Mouse (Mus musculus): ENCODE measurements around the gene Ulk4. TPM values are rescaled to one million over a fixed set of nuclear protein-coding genes. Genes with fewer than 3 reads are reported as not detected.

Gene Ulk4
- total and polyA plus RNA-seq, 3 experiments, result 26.6 to 31.1 TPM; not detected in 1

DNA sequence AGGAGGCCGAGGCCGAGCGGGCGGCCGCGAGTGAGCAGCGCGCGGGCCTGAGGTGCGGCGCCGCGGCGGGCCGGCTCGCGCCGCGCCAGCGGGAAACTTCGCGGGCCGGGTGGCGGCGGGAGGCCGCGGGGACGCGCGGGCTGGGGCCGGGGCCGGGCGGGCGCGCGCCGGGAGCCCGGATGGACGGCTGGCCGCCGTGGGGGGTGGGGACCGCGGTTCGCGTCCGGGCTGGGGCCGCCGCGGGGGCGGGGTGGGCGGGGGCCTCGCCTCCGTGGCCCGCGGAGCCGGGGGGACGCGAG lies 343.5 kb downstream of the Ulk4 start:
- Histone ChIP-seq H3K36me3 (ENCODE audit: control insufficient read depth in 1 of 2, insufficient read depth in 2 of 2, low read length in 2 of 2) (peaks cover 10 to 22% of the 10 kb centered on the region in 2 experiments), H3K27ac (ENCODE audit: control insufficient read depth, low read depth, low read length) (peak overlapping the region; percentile 62; the same call in 1 of the 2 replicates), H3K4me1 (ENCODE audit: control insufficient read depth in 1 of 2, insufficient read depth in 2 of 2, low read length in 2 of 2) (peaks cover 3 to 19% of the 10 kb centered on the region in 2 experiments), H3K27me3 (ENCODE audit: control insufficient read depth in 1 of 2, insufficient read depth in 2 of 2, low read length in 2 of 2) (peaks cover 0 to 2% of the 10 kb centered on the region in 2 experiments; a peak in 3 of 4 replicates), H3K9ac (ENCODE audit: control insufficient read depth, low read depth, low read length, poor library complexity, severe bottlenecking) (peak overlapping the region; percentile 98), H3K79me2 (ENCODE audit: control insufficient read depth, insufficient read depth, low read length, poor library complexity) (peaks cover 50% of the 10 kb centered on the region), H3K9me3 (replicated peaks; ENCODE audit: insufficient read depth, low read length) (no peaks in the 10 kb centered on the region), H3K4me3 (ENCODE audit: control insufficient read depth in 1 of 2, insufficient read depth in 1 of 2, low read depth in 2 of 2, low read length in 2 of 2) (peak overlapping the region; percentile 100)
- no peak for TF ChIP-seq SIN3A (IDR thresholded peaks at IDR 0.05; ENCODE audit: low read length)
- no peak for TF ChIP-seq ZNF384 (IDR thresholded peaks at IDR 0.05; ENCODE audit: low read depth, low read length)
- no peak for TF ChIP-seq NELFE (IDR thresholded peaks at IDR 0.05; ENCODE audit: low read depth, low read length)
- no peak for TF ChIP-seq USF2 (IDR thresholded peaks at IDR 0.05; ENCODE audit: borderline replicate concordance in 1 of 2, insufficient read depth in 1 of 2, low read depth in 1 of 2, low read length in 2 of 2)
- DNase-seq (ENCODE audit: low read depth, low spot score), result no peak

DNA sequence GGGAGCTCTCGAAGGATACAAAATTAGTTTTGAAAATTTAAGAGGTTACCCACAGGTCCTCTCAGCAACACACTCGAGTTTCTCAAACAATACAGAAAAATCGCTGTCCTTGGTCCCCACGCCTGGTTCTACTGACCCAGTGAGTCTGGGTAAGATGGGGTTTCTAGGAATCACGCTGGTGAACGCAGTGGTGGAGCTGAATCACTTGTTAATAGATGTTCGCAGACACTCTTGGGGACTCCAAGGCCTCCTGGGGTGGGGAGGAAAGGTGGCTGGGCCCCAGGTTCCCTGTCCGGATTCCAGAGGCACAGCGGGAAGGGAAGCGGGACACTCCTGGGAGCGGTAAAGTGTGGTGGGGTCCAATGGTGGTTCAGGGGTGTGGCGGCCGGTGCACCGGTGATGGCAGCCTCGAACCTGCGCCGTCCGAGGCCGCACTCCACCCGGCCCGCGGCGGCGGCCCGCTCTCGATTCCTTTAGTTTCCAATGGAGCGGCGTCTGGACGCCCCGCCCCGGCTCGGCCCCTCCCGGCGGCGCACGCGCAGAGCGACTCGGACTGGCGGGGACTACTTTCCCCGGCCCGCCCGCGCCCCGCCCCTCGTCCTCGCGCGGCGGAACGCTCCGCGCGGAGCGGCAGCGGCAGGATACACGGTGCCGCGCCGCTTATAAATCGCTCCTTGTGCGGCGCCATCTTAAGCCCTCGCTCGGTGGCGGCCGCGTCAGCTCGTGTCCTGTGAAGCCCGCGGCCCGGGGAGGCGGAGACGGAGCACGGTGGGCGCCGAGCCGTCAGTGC lies 344.0 kb downstream of the Ulk4 start:
- peak overlapping the region; percentile 57; the same call in 1 of the 2 replicates for H3K27ac ChIP-seq (ENCODE audit: control insufficient read depth, low read depth, low read length)
- H3K4me1 ChIP-seq (ENCODE audit: control insufficient read depth in 1 of 2, insufficient read depth in 2 of 2, low read length in 2 of 2), result peaks cover 3 to 15% of the 10 kb centered on the region in 2 experiments
- H3K27me3 ChIP-seq (ENCODE audit: control insufficient read depth in 1 of 2, insufficient read depth in 2 of 2, low read length in 2 of 2), result peaks cover 0 to 2% of the 10 kb centered on the region in 2 experiments; a peak in 3 of 4 replicates
- H3K36me3 ChIP-seq (ENCODE audit: control insufficient read depth in 1 of 2, insufficient read depth in 2 of 2, low read length in 2 of 2), result peaks cover 7 to 22% of the 10 kb centered on the region in 2 experiments
- H3K9me3 ChIP-seq (replicated peaks; ENCODE audit: insufficient read depth, low read length), result no peaks in the 10 kb centered on the region
- H3K4me3 ChIP-seq (ENCODE audit: control insufficient read depth in 1 of 2, insufficient read depth in 1 of 2, low read depth in 2 of 2, low read length in 2 of 2), result peak overlapping the region; percentile 47 to 72
- H3K79me2 ChIP-seq (ENCODE audit: control insufficient read depth, insufficient read depth, low read length, poor library complexity), result peaks cover 44% of the 10 kb centered on the region
- peak; percentile 95 for DNase-seq (ENCODE audit: low read depth, low spot score)
- peak overlapping the region; percentile 92 for H3K9ac ChIP-seq (ENCODE audit: control insufficient read depth, low read depth, low read length, poor library complexity, severe bottlenecking)
- no peak; the same call in 1 of the 2 replicates for TF ChIP-seq MXI1 (IDR thresholded peaks at IDR 0.05; ENCODE audit: low read depth, low read length)
- TF ChIP-seq TAL1 (IDR thresholded peaks at IDR 0.05; ENCODE audit: low read length), result no peak
- peak; percentile 90 for TF ChIP-seq NRF1 (IDR thresholded peaks at IDR 0.05; ENCODE audit: insufficient read depth, low read depth, low read length, poor library complexity, severe bottlenecking)
- peak; percentile 89 for TF ChIP-seq TCF12 (IDR thresholded peaks at IDR 0.05; ENCODE audit: low read depth, low read length)
- peak; percentile 97 for TF ChIP-seq ZMIZ1 (IDR thresholded peaks at IDR 0.05; ENCODE audit: low read depth, low read length)
- TF ChIP-seq UBTF (IDR thresholded peaks at IDR 0.05; ENCODE audit: borderline replicate concordance, insufficient read depth, low read depth, low read length), result no peak
- TF ChIP-seq MAZ (IDR thresholded peaks at IDR 0.05; ENCODE audit: low read depth, low read length), result peak; percentile 86; the same call in 1 of the 2 replicates
- no peak for TF ChIP-seq JUND (IDR thresholded peaks at IDR 0.05; ENCODE audit: low read depth, low read length)
- no peak for TF ChIP-seq BHLHE40 (IDR thresholded peaks at IDR 0.05; ENCODE audit: borderline replicate concordance, low read depth, low read length)
- no peak for TF ChIP-seq USF2 (IDR thresholded peaks at IDR 0.05; ENCODE audit: borderline replicate concordance in 1 of 2, insufficient read depth in 1 of 2, low read depth in 1 of 2, low read length in 2 of 2)
- TF ChIP-seq MYC (IDR thresholded peaks at IDR 0.05; ENCODE audit: low read depth, low read length), result no peak
- TF ChIP-seq ZC3H11A (IDR thresholded peaks at IDR 0.05; ENCODE audit: low read depth, low read length), result peak; percentile 71
- no peak; the same call in 1 of the 2 replicates for TF ChIP-seq E2F4 (IDR thresholded peaks at IDR 0.05; ENCODE audit: borderline replicate concordance, low read depth, low read length)
- TF ChIP-seq USF1 (IDR thresholded peaks at IDR 0.05; ENCODE audit: low read depth, low read length), result no peak
- no peak for TF ChIP-seq GATA1 (IDR thresholded peaks at IDR 0.05; ENCODE audit: low read depth, low read length)
- no peak; the same call in 1 of the 2 replicates for TF ChIP-seq MAX (IDR thresholded peaks at IDR 0.05; ENCODE audit: low read length)
- no peak; the same call in 1 of the 2 replicates for TF ChIP-seq SMC3 (IDR thresholded peaks at IDR 0.05; ENCODE audit: low read depth, low read length)
- peak; percentile 97 for TF ChIP-seq TBP (IDR thresholded peaks at IDR 0.05; ENCODE audit: low read depth, low read length)
- TF ChIP-seq ZNF384 (IDR thresholded peaks at IDR 0.05; ENCODE audit: low read depth, low read length), result no peak
- TF ChIP-seq KAT2A (conservative IDR thresholded peaks at IDR 0.05; ENCODE audit: low read depth, low read length), result peak; percentile 89
- 0 out of 4 replicates have a peak, but pooled peaks of 1 of the 2 experiments have one; percentile 34 for TF ChIP-seq EP300 (IDR thresholded peaks at IDR 0.05; ENCODE audit: low read depth in 1 of 2, low read length in 2 of 2)
- TF ChIP-seq SIN3A (IDR thresholded peaks at IDR 0.05; ENCODE audit: low read length), result peak; percentile 60
- TF ChIP-seq CTCF (IDR thresholded peaks at IDR 0.05 in 2 of 3, conservative IDR thresholded peaks at IDR 0.05 in 1 of 3; ENCODE audit: control insufficient read depth in 1 of 3, insufficient read depth in 1 of 3, low read depth in 2 of 3, low read length in 3 of 3, poor library complexity in 1 of 3, severe bottlenecking in 1 of 3), result no peak
- TF ChIP-seq ETS1 (IDR thresholded peaks at IDR 0.05; ENCODE audit: low read depth, low read length), result peak; percentile 34; the same call in 1 of the 2 replicates
- no peak for TF ChIP-seq RAD21 (IDR thresholded peaks at IDR 0.05; ENCODE audit: low read depth, low read length)
- peak; percentile 82 for TF ChIP-seq HCFC1 (IDR thresholded peaks at IDR 0.05; ENCODE audit: low read depth, low read length)
- TF ChIP-seq GABPA (IDR thresholded peaks at IDR 0.05; ENCODE audit: low read depth, low read length), result 0 out of 2 replicates have a peak, but pooled peaks have one; percentile 5
